Mouse (Mus musculus) liver (tissue): ENCODE measurements around the gene Smyd4.
"Not testable (repeated sequence)": the region's sequence is repeated elsewhere in the genome, so short reads cannot be mapped to it uniquely, and the experiment has no call there.

Experiments
- DNase-seq: peaks from one replicate; pipeline ENCODE4 v3.0.0-alpha.2; 2020; ENCODE audit warnings: mixed read lengths

Gene Smyd4

DNA sequence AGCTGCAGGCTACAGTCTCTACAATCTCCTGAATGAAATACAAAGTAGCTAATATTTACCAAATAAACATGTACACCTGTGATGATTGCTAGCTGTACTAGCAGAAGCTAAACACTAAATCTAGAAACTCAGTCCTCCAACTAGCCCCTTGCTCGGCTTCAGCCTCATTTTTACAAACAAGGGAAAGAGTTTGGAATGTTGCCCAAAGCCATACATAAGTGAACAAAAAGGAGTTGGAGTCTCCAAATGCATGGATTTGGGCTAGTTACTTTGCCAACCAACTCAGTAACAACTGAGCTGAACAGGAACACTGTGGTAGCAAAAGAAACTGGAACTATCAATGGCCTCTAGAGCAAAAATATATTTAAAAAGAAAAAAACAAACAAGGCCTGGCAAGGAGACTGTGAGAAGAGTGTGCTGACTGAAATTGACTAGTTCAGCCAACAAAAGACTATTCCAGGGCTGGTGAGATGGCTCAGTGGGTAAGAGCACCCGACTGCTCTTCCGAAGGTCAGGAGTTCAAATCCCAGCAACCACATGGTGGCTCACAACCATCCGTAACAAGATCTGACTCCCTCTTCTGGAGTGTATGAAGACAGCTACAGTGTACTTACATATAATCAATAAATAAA, 1.6 kb upstream of the Smyd4 start:
- no peak for DNase-seq

GRCm38 (mm10) chr11:75347188-75347585, 1.0 kb upstream of the Smyd4 start:
- peak; percentile 10 for DNase-seq

- DNase-seq = no peak
Observed at GRCm38 (mm10) chr11:75347596-75347995, 637 bp upstream of the Smyd4 start.

DNA sequence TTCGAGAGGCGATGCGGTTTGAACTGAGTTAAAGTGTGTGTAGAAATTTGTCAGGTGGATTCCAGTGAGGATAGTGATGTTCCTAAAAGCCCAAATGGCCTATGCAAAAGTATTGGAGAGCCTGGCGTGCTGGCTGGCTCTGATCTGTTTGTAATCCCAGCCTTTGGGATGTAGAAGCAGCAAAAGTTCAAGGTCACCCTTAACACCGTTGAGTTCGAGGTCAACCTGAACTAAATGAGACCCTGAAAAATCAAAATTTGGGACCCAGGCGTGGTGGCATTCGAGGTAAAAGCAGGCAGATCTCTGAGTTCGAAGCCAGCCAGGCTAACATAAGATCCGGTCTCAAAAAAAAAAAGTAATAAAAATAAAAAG, 643 bp downstream of the Smyd4 start:
- DNase-seq = no peak

GRCm38 (mm10) chr11:75351225-75351624, 3.0 kb downstream of the Smyd4 start:
- DNase-seq = no peak

- no peak for DNase-seq
Observed at GRCm38 (mm10) chr11:75355475-75355874, 7.2 kb downstream of the Smyd4 start.

- DNase-seq = no peak
Observed at GRCm38 (mm10) chr11:75377125-75377524, 28.9 kb downstream of the Smyd4 start.

DNA sequence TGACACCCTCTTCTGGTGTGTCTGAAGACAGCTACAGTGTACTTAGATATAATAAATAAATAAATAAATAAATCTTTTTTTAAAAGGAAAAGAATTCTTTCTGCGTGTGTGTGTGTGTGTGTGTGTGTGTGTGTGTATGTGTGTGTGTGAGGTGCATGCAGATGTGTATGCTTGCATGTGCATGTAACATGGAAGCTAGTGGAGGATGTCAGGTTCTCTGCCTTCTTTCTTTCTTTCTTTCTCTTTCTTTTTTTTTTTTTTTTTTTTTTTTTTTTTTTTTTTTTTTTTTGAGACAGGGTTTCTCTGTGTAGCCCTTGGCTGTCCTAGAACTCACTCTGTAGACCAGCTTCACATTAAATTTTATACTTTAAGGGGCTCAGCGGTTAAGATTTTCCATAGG, 30.6 kb downstream of the Smyd4 start:
- not testable (repeated sequence) for DNase-seq

DNA sequence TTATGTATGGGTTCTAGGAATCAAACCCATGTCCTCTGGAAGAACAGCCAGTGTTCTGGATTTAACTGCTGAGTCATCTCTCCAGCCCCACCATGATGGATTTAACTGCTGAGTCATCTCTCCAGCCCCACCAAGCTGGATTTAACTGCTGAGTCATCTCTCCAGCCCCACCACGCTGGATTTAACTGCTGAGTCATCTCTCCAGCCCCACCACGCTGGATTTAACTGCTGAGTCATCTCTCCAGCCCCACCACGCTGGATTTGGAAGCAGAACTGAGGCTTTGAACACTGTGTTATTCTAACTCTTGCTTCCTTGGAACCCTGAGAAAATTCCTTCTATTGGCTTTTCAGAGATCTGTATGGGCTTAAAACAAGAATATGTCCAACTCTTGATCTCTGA, 35.3 kb downstream of the Smyd4 start:
- not testable (repeated sequence) for DNase-seq

DNA sequence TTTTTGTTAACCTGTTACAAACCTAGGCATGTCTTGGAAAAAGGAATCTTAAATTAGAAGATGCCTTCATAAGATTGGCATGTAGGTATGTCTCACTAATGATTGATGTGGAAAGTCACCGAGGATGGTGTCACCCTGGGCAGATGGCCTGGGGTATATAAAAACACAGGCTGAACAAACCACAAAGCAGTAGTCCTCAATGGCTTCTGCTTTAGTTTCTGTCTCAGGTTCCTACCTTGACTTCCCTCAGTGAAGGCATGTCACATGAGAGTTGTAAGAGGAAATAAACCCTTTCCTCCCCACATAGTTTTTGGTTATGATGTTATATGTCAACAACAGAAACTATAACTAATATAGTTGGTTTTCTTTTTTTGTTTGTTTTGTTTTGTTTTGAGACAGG, 47.4 kb downstream of the Smyd4 start:
- DNase-seq = no peak

DNA sequence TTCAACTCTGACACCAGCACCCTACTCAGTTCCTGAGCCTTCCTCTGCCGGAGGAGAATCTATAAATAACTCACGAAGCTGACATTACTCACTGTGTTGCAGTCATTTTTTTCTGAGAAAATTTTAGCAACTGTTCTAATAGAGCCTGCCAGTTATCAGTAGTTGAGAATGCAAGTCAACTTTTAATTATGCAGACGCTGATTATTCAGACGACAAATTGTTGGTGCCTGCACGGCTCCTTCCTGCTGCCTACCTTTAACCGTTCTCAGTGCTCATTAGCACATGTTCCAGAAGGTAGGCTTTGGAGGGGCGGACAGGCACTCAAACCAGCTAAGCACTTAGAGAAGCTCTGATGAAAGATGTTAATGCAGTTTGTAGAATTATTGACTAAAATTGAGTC, 49.2 kb downstream of the Smyd4 start:
- no peak for DNase-seq

DNA sequence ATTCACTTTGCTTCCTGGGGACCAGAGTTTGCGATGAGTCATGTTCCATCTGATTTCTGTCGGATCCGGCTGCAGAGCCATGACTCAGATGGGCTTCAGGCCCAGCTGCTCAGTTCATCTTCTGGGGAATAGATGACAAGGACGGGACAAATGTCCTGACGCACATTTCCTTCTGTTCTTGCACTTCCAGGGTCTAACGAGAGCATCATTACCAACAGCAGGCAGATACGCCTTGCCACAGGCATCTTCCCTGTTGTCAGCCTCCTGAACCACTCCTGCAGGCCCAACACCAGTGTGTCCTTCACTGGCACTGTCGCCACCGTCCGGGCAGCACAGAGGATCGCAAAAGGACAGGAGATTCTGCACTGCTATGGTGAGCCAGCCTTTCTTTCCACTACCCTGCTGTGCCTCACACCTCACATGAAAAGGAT, 51.2 kb downstream of the Smyd4 start:
- DNase-seq = no peak

- no peak for DNase-seq
Observed at GRCm38 (mm10) chr11:75400099-75400498, 51.9 kb downstream of the Smyd4 start.

- no peak for DNase-seq
Observed at GRCm38 (mm10) chr11:75402271-75402690, 54.0 kb downstream of the Smyd4 start.

DNA sequence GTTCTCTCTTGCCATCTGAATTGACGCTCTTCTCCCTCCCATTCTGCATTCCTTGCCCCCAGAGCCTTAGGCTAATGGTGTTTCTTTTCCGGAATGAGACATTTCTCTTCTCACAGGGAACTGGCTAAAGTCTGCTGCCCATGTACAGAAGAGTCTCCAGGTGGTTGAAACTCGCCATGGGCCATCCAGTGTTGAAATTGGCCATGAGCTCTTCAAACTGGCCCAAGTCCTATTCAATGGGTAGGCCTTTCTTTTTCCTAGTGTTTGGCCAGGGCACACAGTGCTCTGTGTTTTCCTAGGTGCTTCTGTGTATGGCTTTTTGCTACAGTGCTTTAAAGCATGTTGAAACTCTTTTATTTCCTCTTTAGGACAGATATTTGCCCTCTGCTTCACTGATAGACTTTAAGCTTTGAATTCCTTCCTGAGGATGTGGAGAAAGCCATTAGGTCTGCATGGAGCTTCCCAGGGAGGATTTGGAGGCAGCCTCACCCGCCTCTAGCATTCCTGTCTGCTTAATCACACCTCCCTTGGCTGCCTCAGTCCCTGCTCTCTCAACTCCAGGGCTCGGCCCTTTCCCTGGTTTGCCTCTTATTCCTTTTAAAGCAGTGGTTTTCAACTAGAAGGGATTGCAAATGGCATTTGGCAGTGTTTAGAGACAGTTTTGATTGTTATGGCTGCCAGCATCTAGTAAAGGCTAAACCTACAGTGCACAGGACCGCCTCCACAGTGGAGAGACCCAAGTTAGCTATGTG, 55.2 kb downstream of the Smyd4 start:
- DNase-seq = no peak

DNA sequence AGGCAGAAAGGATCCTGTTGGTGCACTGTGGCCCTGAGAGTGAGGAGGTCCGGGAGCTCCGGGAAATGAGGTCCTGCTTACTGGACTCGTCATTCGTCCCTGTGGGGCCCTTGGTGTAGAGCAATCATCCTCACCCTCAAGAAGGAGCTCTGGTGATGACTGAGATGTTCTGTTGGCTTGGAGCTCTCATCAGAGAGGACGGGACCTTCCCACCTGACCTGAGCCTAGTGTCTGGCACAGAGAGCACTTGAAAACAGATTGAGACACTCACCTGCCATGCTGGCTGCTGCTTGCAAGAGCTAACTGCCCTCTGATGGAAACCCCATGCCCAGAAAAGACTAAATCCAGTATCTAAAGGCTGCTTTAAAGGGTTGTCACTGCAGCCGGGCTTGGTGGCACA, 56.6 kb downstream of the Smyd4 start:
- DNase-seq = no peak

DNA sequence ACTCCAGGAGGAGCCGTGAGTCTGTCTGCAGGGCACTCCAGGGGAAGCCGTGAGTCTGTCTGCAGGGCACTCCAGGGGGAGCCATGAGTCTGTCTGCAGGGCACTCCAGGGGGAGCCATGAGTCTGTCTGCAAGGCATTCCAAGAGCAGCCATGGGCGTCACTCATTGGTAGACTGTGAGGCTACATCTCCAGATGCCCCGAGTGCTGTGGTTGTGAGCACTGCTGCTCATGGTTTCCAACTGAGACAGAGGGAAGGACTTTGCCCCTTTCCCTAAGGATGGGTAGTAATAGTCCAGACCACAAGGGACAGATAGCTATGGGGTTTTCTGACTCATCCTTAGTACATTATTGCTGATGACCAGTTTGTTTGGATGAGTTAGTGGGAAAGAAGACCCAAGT, 57.9 kb downstream of the Smyd4 start:
- DNase-seq = no peak

DNA sequence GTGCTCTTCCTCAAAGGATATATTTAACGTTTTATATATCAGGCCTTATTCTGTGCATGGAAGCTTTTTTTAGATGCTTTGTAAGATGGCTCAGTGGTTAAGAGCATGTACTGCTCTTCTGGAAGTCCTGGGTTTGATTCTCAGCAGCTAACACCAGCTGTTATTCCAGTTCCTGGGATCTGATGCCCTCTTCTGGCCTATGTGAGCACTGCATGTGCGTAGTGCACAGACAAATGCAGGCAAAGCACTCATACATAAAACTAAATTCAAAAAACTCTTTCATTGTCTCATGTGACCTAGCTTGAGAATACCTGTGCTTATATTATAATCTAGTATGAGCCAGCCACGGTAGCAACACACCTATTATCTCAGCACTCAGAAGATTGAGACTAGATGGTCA, 58.6 kb downstream of the Smyd4 start:
- DNase-seq = peak; percentile 76

DNA sequence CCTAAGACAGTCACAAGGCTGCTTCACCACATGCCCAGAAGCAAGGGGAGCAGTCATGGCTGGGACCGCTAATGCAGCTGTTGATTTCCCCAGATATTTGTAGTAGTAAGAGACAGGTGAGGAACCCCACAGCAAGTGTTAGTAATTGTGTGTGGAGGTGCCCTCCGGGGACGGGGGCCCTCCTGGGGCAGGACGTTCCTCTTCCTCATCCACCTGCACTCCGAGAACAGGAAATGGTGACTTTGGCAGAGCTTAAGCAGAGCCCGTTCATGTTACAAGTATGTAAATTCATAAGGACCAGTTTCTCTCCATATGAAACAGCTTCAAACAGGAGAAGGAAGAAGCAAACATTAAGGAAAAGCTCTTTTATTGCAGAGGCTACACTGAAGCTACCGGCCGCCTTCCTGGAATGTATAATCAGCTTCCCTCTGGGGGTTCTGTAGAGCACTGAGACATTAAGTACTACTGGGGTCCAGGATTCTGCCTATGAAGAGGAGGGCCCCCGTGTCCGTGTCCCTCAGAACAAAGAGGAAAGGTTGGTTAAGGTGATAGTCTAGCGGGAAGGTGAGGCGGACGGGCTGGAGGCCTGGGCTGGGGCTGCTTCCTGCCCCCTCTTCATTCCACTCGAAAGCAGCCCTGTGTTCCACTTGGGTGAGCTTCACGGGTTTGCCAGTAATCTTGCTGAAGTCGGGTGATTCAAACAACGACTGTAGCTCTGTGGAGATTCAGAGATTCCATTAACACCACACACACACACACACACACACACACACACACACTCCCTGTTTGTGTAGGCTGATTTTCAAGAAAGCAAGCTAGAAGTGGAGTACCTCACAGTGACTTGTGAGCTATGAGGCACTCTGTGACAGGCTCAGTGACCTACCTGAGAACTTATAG, 61.7 kb downstream of the Smyd4 start:
- no peak for DNase-seq

GRCm38 (mm10) chr11:75410591-75410990, 62.4 kb downstream of the Smyd4 start:
- DNase-seq = no peak

- DNase-seq = no peak
Observed at GRCm38 (mm10) chr11:75415096-75415495, 66.9 kb downstream of the Smyd4 start.

GRCm38 (mm10) chr11:75415994-75416393, 67.8 kb downstream of the Smyd4 start:
- DNase-seq = no peak

DNA sequence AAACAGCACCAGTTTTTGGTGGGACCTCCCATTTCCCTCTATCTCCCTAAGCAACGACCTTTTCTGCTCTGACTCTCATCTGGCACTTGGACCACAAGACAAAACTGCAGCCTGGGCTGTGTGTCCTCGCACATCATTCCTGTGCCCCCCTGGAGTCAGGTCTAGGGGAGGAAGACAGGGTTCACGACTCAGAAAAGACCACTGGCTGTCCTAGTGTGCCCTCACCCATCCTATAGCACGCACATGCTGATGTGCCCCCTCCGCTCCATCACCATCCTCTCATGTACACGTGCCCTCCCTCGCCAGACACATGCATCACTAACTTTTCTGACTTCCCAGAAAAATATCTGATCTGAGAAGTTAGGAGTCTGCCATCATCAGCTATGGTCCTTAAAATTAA, 71.8 kb downstream of the Smyd4 start:
- DNase-seq = no peak
